Comparison of ENCODE assay signal across 19 mouse cellular contexts in genomic region chr8:42967862-42968395, GRCm38 (mm10).
A peak's percentile ranks its signal among the peaks of the same experiment; 100 is the strongest.
DNase-seq lines count a peak whose midpoint lies in the region; ATAC-seq lines count a peak whose summit lies in the region.
"Had no signal": no experiment of that assay in that cellular context is flagged by ENCODE, and none has a peak within 500 bp of the region (broad histone marks: within the 10 kb centered on the region; RNA-seq: fewer than 3 reads in every experiment).

No protein-coding gene starts in this region.

- H3K27ac ChIP-seq in midbrain, embryonic 16.5 days (ENCODE audit: low read length): no peak overlapping the region
- no peak overlapping the region for H3K27ac ChIP-seq in midbrain, embryonic 10.5 days (replicated peaks)
- no peak overlapping the region for H3K27ac ChIP-seq in heart, embryonic 11.5 days (ENCODE audit: low read depth, low read length)
- H3K27ac ChIP-seq: embryonic facial prominence, embryonic 13.5 days; liver, embryonic 15.5 days had no signal

- WGBS in midbrain, embryonic 16.5 days: 75% methylated on average over 8 of the region's 8 CpGs
- 91% methylated on average over 8 of the region's 8 CpGs for WGBS in midbrain, embryonic 10.5 days
- WGBS in heart, embryonic 11.5 days (ENCODE audit: insufficient replicate concordance): 80% methylated on average over 8 of the region's 8 CpGs

- H3K4me2 ChIP-seq in midbrain, embryonic 16.5 days (ENCODE audit: low read length): peak overlapping the region; percentile 12
- H3K4me2 ChIP-seq in heart, embryonic 11.5 days: no peak overlapping the region
- H3K4me2 ChIP-seq: embryonic facial prominence, embryonic 13.5 days; liver, embryonic 15.5 days had no signal

- peak; percentile 29 for DNase-seq in embryo, embryonic 10 days (ENCODE audit: low spot score)
- no peak for DNase-seq in embryo, embryonic 9.5 days (ENCODE audit: extremely low spot score)
- no peak for DNase-seq in midbrain, embryonic 10.5 days (ENCODE audit: low spot score)
- peak; percentile 22 for DNase-seq in neural tube, embryonic 10.5 days (ENCODE audit: extremely low spot score, low spot score)
- DNase-seq in layer of hippocampus, postnatal 14 days (ENCODE audit: low spot score in 2 of 2): no peak
- no peak for DNase-seq in frontal cortex, postnatal 25 days (ENCODE audit: low spot score in 2 of 2)
- DNase-seq: cerebellum, postnatal 25 days; gastrocnemius, postnatal 14 days; heart, postnatal 10 days; kidney, postnatal 14 days; lung, postnatal 14 days; spleen, adult 18-20 months had no signal

- no peaks in the 10 kb centered on the region for H3K36me3 ChIP-seq in midbrain, embryonic 16.5 days (ENCODE audit: control insufficient read depth, insufficient read depth, low read length)
- H3K36me3 ChIP-seq in midbrain, embryonic 10.5 days: no peaks in the 10 kb centered on the region
- H3K36me3 ChIP-seq in heart, embryonic 11.5 days (ENCODE audit: control insufficient read depth, insufficient read depth, low read length): no peaks in the 10 kb centered on the region
- H3K36me3 ChIP-seq: embryonic facial prominence, embryonic 13.5 days; G1E; liver, embryonic 15.5 days had no signal

- H3K4me3 ChIP-seq in midbrain, embryonic 16.5 days (ENCODE audit: low read depth, low read length): no peak overlapping the region
- no peak overlapping the region for H3K4me3 ChIP-seq in midbrain, embryonic 10.5 days
- H3K4me3 ChIP-seq in heart, embryonic 11.5 days (ENCODE audit: low read depth, low read length): no peak overlapping the region
- H3K4me3 ChIP-seq: embryonic facial prominence, embryonic 13.5 days; liver, embryonic 15.5 days; megakaryocyte, embryonic 14.5 days had no signal

- H3K27me3 ChIP-seq in midbrain, embryonic 16.5 days (ENCODE audit: control insufficient read depth, insufficient read depth, low read depth, low read length): no peaks in the 10 kb centered on the region
- no peaks in the 10 kb centered on the region for H3K27me3 ChIP-seq in midbrain, embryonic 10.5 days (ENCODE audit: low read depth, poor library complexity, severe bottlenecking)
- no peaks in the 10 kb centered on the region for H3K27me3 ChIP-seq in heart, embryonic 11.5 days (ENCODE audit: control insufficient read depth, insufficient read depth, low read length)
- H3K27me3 ChIP-seq: embryonic facial prominence, embryonic 13.5 days; liver, embryonic 15.5 days; megakaryocyte, embryonic 14.5 days had no signal

- no peaks in the 10 kb centered on the region for H3K9me3 ChIP-seq in midbrain, embryonic 16.5 days (replicated peaks; ENCODE audit: control insufficient read depth, low read length, poor library complexity, severe bottlenecking)
- no peaks in the 10 kb centered on the region for H3K9me3 ChIP-seq in midbrain, embryonic 10.5 days (replicated peaks)
- no peaks in the 10 kb centered on the region for H3K9me3 ChIP-seq in heart, embryonic 11.5 days (replicated peaks; ENCODE audit: control insufficient read depth, low read length)
- H3K9me3 ChIP-seq: embryonic facial prominence, embryonic 13.5 days; G1E; liver, embryonic 15.5 days; megakaryocyte, embryonic 14.5 days had no signal

- no peak for ATAC-seq in midbrain, embryonic 16.5 days
- ATAC-seq in heart, embryonic 11.5 days (replicated peaks; ENCODE audit: insufficient number of reproducible peaks, low FRiP score, low TSS enrichment): no peak
- ATAC-seq: CD4-positive, CD25-positive, alpha-beta regulatory T cell, adult 4 months had no signal

- H3K9ac ChIP-seq in midbrain, embryonic 16.5 days (ENCODE audit: low read depth, low read length): no peak overlapping the region
- no peak overlapping the region for H3K9ac ChIP-seq in heart, embryonic 11.5 days (ENCODE audit: low read depth, low read length)
- H3K9ac ChIP-seq: embryonic facial prominence, embryonic 13.5 days; liver, embryonic 15.5 days had no signal

- no peaks in the 10 kb centered on the region for H3K4me1 ChIP-seq in midbrain, embryonic 16.5 days (ENCODE audit: control insufficient read depth, insufficient read depth, low read length)
- H3K4me1 ChIP-seq in midbrain, embryonic 10.5 days: no peaks in the 10 kb centered on the region
- no peaks in the 10 kb centered on the region for H3K4me1 ChIP-seq in heart, embryonic 11.5 days (ENCODE audit: control insufficient read depth, insufficient read depth, low read length)
- H3K4me1 ChIP-seq: embryonic facial prominence, embryonic 13.5 days; liver, embryonic 15.5 days; megakaryocyte, embryonic 14.5 days had no signal

Comparison
In these comparisons a context has a peak if more than half of its experiments do, and no peak if none do; other contexts are left out.
1. DNase-seq: peak in embryo, embryonic 10 days (single experiment) and neural tube, embryonic 10.5 days (single experiment); none in embryo, embryonic 9.5 days (single experiment), midbrain, embryonic 10.5 days (single experiment), layer of hippocampus, postnatal 14 days (0 of 2) and frontal cortex, postnatal 25 days (0 of 2).